Mouse (Mus musculus) embryonic facial prominence, embryonic 13.5 days (tissue): ENCODE measurements around the gene Fam210b. TPM values are rescaled to one million over a fixed set of nuclear protein-coding genes. Genes with fewer than 3 reads are reported as not detected.

Experiments
- ATAC-seq: fragments of 200-750 bp; cut with Nextera tagmentation; 2 replicates; pipeline ENCODE4 v1.8.0; 2017; ENCODE audit warnings: low read depth; ENCODE audit not compliant: insufficient number of reproducible peaks, insufficient read depth, low FRiP score, low TSS enrichment
- H3K27ac ChIP-seq: fragments of 300-500 bp; sonication (generic); 2 replicates; pipeline ENCODE4 v1.5.1; 2015; ENCODE audit warnings: moderate library complexity, mild to moderate bottlenecking, inconsistent platforms
- H3K27me3 ChIP-seq: fragments of 300-500 bp; sonication (generic); 2 replicates; pipeline ENCODE4 v1.6.1; 2015; ENCODE audit warnings: mild to moderate bottlenecking, inconsistent platforms
- H3K36me3 ChIP-seq: fragments of 300-500 bp; sonication (generic); 2 replicates; pipeline ENCODE4 v1.6.1; 2015; ENCODE audit warnings: mild to moderate bottlenecking, inconsistent platforms
- H3K4me1 ChIP-seq: fragments of 300-500 bp; sonication (generic); 2 replicates; pipeline ENCODE4 v1.6.1; 2015; ENCODE audit warnings: inconsistent platforms
- H3K4me2 ChIP-seq: fragments of 300-500 bp; sonication (generic); 2 replicates; pipeline ENCODE4 v1.6.1; 2015; ENCODE audit warnings: moderate library complexity, mild to moderate bottlenecking, inconsistent platforms
- H3K4me3 ChIP-seq: fragments of 300-500 bp; sonication (generic); 2 replicates; pipeline ENCODE4 v1.5.1; 2015; ENCODE audit warnings: mild to moderate bottlenecking, inconsistent platforms
- H3K9ac ChIP-seq: fragments of 300-500 bp; sonication (generic); 2 replicates; pipeline ENCODE4 v1.6.1; 2015; ENCODE audit warnings: mild to moderate bottlenecking, inconsistent platforms
- H3K9me3 ChIP-seq: fragments of 300-500 bp; sonication (generic); 2 replicates; pipeline ENCODE4 v1.6.1; 2016; ENCODE audit warnings: inconsistent platforms
- WGBS: fragments of 180-500 bp; shearing (Covaris S2); methylation state at CpG from one replicate; pipeline ENCODE4 v1.1.7; 2015; ENCODE audit warnings: mixed read lengths; 5-methylcytosine and 5-hydroxymethylcytosine counted together
- polyA plus RNA-seq: library from polyadenylated mRNA; unstranded; fragments of >200 nt; fragmentation: Nextera tagmentation; extraction: Ambion mirVana; gene quantifications from 2 replicates; pipeline ENCODE4 v1.2.1, GENCODE M21; 2015

Gene Fam210b
- polyA plus RNA-seq, 1 experiment from 2014 or later = 21.8 TPM

DNA sequence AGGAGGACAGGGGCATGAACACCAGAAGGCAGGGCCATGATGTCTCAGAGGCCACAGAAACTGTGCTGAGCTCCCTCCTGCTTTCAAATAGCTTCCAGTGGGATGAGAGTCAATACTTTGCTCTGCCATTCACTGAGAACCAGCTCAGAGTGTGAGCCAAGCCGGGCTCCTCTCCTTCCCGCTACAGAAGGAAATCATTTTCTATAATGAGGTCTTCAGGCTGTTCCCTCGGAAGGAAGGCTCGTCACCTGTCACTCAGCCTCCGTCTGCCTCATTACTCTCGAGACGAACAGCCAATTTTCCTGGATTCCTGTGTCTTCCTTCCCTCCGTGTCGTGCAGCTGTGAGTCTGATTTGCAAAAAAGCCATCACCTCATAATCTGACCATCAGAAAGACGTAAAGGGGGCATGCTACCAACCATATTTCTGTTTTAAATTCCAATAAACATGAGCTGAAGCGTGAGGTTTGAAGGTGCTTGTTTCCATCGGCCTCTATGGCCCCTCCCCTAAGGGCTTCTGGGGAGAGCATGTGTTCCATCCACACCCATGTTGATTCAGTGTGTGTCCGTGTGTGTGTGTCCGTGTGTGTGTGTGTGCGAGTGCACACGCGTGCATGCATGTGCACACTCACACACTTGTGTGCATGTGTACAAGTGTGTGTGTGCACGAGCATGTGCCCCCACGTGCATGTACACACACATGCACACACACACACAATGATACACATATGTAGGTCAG is 7.0 kb upstream of the Fam210b start:
- Histone ChIP-seq H3K4me3 (no peak overlapping the region), H3K36me3 (no peaks in the 10 kb centered on the region), H3K9ac (no peak overlapping the region), H3K9me3 (no peaks in the 10 kb centered on the region), H3K4me1 (0 out of 2 replicates have a peak, but pooled peaks cover 7% of the 10 kb centered on the region), H3K4me2 (no peak overlapping the region), H3K27me3 (no peaks in the 10 kb centered on the region; the same call in 1 of the 2 replicates), H3K27ac (no peak overlapping the region)
- WGBS = 53% methylated on average over 19 of the region's 19 CpGs
- ATAC-seq = no peak

DNA sequence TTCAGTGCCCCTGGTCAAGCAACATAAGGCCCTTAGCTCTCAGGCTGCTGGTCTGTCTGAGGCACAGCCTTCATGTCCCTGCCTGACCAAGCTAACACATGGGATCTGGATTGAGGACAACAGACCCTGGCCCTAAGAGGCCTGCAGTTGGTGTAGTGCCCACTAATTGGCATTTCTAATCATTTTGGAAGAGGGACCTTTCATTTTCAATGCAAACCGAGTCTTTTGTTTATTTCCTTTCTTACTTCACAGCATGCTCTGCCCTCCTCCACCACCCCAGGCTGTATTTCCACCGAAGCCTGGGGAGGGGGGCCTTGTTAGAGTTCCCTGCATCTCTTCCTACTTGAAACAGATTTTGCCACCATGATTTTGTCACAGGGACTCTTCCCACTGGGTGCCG is 4.4 kb upstream of the Fam210b start:
- no peak overlapping the region for H3K27ac ChIP-seq
- H3K36me3 ChIP-seq = no peaks in the 10 kb centered on the region
- no peak for ATAC-seq
- H3K9ac ChIP-seq = no peak overlapping the region
- no peaks in the 10 kb centered on the region for H3K9me3 ChIP-seq
- WGBS = 38% methylated on average over 3 of the region's 3 CpGs
- no peak overlapping the region for H3K4me2 ChIP-seq
- H3K4me3 ChIP-seq = no peak overlapping the region
- peaks cover 15% of the 10 kb centered on the region for H3K4me1 ChIP-seq
- H3K27me3 ChIP-seq = no peaks in the 10 kb centered on the region

DNA sequence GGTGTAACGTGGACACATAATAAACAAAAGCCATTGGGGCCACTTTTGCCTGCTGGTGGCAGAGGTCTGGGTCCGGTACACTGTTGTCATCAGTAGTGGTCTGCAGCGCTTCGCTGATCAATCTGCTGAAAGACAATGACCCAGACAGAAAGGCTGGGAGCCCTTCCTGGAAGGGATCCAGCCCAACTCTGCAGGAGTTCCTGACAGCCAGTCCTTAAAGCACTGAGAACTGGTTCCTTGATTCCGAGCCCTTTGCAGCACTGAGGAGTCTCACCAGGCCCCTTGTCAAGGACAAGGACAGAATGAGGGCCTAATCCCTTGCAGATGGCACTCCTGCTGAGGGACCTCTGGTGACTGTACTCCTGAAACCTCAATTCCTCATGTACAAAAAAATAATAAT is 3.8 kb upstream of the Fam210b start:
- Histone ChIP-seq H3K9me3 (no peaks in the 10 kb centered on the region), H3K27me3 (no peaks in the 10 kb centered on the region), H3K36me3 (no peaks in the 10 kb centered on the region), H3K4me1 (peaks cover 20% of the 10 kb centered on the region), H3K9ac (no peak overlapping the region), H3K4me2 (no peak overlapping the region), H3K4me3 (no peak overlapping the region), H3K27ac (no peak overlapping the region)
- no peak for ATAC-seq
- WGBS = 41% methylated on average over 5 of the region's 5 CpGs

DNA sequence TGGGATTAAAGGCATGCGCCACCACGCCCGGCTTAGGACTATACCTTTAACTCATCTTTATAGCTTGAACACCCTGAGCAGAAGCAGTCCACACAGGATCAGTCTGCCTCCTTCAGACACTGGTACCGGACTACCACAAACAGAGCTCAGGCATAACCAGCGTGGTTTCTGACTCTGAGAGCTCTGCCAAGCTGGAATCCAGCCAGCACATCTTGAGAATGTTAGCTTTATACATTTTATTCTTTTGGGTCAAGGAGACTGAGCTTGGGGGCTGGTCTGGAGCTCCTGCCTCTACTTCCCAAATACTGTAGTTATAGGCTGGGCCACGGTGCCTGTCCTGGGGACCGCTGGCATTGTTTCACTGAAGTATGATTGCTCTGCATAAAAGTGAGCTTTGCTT is 1.6 kb upstream of the Fam210b start:
- Histone ChIP-seq H3K9ac (no peak overlapping the region), H3K4me1 (peaks cover 23% of the 10 kb centered on the region), H3K27me3 (no peaks in the 10 kb centered on the region), H3K9me3 (no peaks in the 10 kb centered on the region), H3K4me3 (no peak overlapping the region), H3K4me2 (no peak overlapping the region), H3K36me3 (no peaks in the 10 kb centered on the region), H3K27ac (no peak overlapping the region)
- WGBS = 81% methylated on average over 7 of the region's 7 CpGs
- no peak for ATAC-seq

DNA sequence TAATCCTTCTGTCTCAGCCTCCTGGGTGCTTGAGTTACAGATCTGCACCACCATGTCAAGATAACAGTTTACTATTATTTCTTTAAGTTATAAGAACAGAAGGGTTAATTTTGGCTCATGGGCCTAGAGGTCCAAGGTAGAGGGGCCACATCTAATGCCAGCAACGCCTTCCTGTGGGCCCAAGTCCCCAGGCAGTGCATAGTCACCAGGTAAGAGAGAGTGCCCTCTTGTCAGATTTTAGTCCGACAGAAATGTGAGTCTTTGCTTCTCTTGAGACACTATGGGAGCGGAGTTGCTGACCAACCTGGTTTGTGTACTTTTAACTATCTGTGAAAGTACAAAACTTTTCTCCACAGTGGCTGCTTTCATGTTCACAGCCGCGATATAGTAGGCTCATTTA is 696 bp upstream of the Fam210b start:
- Histone ChIP-seq H3K27ac (peak overlapping the region; percentile 82), H3K27me3 (no peaks in the 10 kb centered on the region), H3K4me2 (peak overlapping the region; percentile 97), H3K4me3 (peak overlapping the region; percentile 76), H3K36me3 (no peaks in the 10 kb centered on the region), H3K9me3 (no peaks in the 10 kb centered on the region), H3K9ac (no peak overlapping the region), H3K4me1 (peaks cover 23% of the 10 kb centered on the region)
- WGBS = 29% methylated on average over 5 of the region's 5 CpGs
- ATAC-seq = no peak

DNA sequence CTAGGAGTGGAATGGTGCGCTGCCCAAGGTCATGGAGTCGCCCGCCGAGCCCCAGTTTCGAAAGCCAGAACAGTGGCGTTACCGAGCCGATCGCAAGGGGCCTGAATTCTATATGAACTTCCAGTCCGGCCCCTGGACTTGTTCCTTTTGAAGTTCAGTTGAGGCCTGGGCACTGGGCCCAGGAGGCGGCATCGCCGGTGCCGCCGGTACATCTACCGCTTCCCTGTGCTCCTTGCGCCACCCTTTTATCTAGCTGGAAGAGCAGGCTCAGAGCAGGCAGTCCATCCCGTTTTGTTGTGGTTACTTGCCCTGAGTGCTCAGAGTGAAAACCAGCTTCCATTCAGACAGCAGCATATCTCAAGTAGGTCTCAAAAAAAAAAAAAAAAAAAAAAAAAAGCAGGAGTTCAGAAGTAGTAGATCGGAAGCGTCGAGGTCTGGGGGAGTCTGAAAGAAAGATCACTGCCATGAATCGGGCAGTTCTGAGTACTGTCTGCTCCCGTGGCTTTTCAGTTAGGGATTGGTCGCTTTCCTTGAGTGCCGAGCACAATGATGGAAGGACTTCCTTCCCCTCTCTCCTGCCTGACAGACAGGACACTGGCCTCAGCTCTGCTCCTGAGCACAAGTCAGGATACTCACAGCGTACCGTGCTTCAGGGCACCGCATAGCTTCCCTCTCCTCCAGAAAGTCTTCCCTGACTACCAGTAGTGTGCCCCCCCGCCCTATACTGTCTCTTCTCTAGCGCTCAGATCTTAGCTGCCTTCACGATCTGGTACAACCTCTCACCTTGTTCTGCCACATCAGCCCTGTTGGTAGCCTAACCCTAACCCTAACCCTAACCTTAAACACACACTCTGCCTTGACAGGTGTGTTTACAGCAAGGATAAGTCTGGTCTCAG is 917 bp downstream of the Fam210b start:
- H3K4me3 ChIP-seq = peak overlapping the region; percentile 76
- H3K27ac ChIP-seq = no peak overlapping the region
- H3K9ac ChIP-seq = peak overlapping the region; percentile 83
- ATAC-seq = no peak
- no peaks in the 10 kb centered on the region for H3K9me3 ChIP-seq
- 9% methylated on average over 31 of the region's 31 CpGs for whole genome bisulfite sequencing
- H3K4me2 ChIP-seq = peak overlapping the region; percentile 97
- H3K27me3 ChIP-seq = no peaks in the 10 kb centered on the region
- H3K4me1 ChIP-seq = peaks cover 23% of the 10 kb centered on the region
- H3K36me3 ChIP-seq = no peaks in the 10 kb centered on the region

DNA sequence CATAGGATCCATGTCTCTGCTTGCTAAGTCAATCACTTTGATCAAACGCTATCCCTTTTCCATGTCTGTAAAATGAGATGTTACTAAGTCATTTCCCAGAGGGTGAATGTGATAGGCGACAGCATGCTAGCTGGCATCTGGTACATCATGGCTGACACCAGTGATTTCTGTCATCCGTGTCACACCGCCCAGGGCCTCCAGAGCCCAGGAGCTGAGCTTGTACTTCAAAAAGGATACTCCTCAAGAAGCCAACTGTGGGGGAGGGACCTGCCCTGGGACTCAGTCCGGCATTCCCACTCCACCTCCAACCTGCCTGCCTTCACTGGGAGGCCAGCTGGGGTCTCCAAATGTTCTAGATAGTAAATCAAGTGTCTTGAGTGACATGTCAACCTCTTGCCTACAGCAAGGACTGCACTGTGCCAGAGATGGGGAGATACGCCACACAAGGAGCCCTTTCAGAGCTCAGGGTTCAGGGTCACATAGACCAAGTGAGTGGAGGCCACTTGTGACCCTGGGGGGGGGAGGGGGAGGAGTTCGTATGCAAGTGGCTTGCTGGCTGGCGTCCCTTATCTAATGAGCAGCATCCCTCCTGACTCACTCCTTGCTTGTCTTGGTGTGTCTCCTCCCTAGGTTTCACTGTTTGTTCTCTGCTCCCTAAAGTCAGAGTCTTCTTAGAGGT is 1.7 kb downstream of the Fam210b start:
- ATAC-seq = no peak
- peak overlapping the region; percentile 97 for H3K4me2 ChIP-seq
- H3K9ac ChIP-seq = no peak overlapping the region
- peaks cover 23% of the 10 kb centered on the region for H3K4me1 ChIP-seq
- 59% methylated on average over 8 of the region's 8 CpGs for WGBS
- no peaks in the 10 kb centered on the region for H3K27me3 ChIP-seq
- H3K27ac ChIP-seq = no peak overlapping the region
- H3K36me3 ChIP-seq = no peaks in the 10 kb centered on the region
- H3K9me3 ChIP-seq = no peaks in the 10 kb centered on the region
- peak overlapping the region; percentile 76 for H3K4me3 ChIP-seq

DNA sequence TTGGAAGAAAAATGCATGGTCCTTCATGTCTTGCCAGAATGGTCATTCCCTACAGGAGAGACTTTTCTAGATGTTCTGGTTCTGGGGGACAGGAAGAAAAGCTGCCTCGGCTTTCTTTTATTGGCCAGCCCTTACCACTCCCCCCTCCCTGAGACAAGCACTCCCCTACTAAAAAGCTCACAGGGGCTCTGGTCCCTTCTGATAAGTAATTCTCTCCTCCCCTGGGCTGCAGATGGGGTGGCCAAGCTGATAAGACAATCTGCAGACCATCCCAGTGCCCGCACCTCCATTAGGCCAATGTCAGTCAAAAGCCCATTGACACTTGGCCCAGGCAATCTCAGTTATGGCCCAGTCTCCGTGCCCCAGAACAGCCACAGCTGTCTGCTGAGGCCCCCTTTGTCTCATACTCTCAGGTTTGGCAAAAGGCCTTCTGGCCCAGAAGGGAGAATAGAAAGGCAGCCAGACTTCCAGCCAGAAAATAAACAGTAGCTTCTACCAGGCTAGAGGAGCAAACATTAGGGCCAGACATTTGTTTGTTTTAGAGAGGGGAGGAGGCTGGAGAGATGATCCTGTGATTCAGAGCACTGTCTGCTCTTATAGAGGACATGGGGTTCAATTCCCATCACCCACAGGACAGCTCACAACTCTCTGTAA is 3.1 kb downstream of the Fam210b start:
- Histone ChIP-seq H3K27ac (no peak overlapping the region), H3K27me3 (no peaks in the 10 kb centered on the region), H3K4me3 (no peak overlapping the region), H3K9ac (no peak overlapping the region), H3K9me3 (no peaks in the 10 kb centered on the region), H3K4me1 (peaks cover 23% of the 10 kb centered on the region), H3K36me3 (0 out of 2 replicates have a peak, but pooled peaks cover 8% of the 10 kb centered on the region), H3K4me2 (no peak overlapping the region)
- ATAC-seq = no peak
- 69% methylated on average over 3 of the region's 3 CpGs for WGBS

DNA sequence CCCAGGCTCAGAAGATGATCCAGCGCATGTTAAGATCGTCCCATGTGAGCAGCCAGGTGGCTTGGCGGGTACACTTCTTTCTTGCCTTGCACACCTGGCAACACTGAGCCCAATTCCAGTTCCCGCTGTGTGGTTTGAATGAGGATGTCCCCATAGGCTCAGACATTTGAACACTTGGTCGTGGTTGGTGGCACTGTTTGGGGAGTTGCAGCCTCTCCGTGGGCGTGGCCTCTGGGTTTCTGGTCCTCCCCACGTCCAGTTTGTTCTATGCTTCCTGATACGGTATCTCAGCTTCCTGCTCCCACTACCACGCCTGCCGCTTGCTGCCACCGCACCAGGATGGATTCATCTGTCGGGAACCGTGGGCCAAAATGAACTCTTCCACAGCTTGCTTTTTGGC is 4.4 kb downstream of the Fam210b start:
- ATAC-seq = no peak
- Histone ChIP-seq H3K27me3 (no peaks in the 10 kb centered on the region), H3K36me3 (peaks cover 13% of the 10 kb centered on the region; the same call in 1 of the 2 replicates), H3K4me3 (no peak overlapping the region), H3K27ac (no peak overlapping the region), H3K9ac (no peak overlapping the region), H3K9me3 (no peaks in the 10 kb centered on the region), H3K4me2 (no peak overlapping the region), H3K4me1 (peaks cover 17% of the 10 kb centered on the region)
- 77% methylated on average over 14 of the region's 14 CpGs for WGBS

DNA sequence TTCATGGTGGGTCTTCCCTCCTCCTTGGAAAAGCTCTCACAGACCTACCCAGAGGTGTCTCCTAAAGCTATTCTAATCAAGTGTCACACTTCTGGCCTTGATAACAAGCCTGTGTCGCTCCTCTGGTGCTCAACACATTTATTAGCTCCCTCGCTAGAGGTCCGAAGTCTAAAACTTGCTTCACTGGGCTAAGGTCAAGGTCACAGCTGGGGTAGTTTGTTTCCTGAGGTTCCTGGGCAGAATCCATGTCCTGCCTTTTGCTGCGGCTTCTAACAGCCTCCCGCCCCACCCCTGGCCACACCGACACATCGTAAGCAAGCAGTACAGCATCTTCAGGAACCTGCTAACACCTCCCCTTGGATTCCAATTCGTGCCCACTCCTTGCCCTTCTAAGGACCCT is 5.4 kb downstream of the Fam210b start:
- Histone ChIP-seq H3K4me1 (peaks cover 15% of the 10 kb centered on the region), H3K36me3 (peaks cover 23% of the 10 kb centered on the region), H3K4me2 (no peak overlapping the region), H3K9me3 (no peaks in the 10 kb centered on the region), H3K9ac (no peak overlapping the region), H3K27ac (no peak overlapping the region), H3K4me3 (no peak overlapping the region), H3K27me3 (no peaks in the 10 kb centered on the region)
- ATAC-seq = no peak
- 71% methylated on average over 8 of the region's 8 CpGs for WGBS

DNA sequence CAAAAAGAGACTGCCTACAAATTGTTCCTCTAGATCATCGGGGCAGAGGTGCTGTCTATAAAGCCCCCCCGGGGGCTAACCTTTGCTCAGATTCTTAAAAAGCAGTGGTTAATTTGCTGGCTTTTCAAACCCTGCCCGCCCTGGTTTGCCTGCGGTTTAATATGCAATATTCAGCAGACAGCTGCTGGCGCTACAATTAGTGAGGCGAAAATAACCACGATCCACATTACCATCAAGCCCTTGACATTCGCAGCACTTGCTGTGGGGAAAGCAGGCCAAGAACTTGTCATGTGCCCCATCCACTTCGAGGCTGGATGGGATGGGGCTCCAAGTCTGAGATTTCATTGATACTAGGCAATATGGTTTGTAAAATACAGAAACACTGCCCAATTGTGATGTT is 7.9 kb downstream of the Fam210b start:
- H3K27ac ChIP-seq = no peak overlapping the region
- no peaks in the 10 kb centered on the region for H3K27me3 ChIP-seq
- 0 out of 2 replicates have a peak, but pooled peaks cover 3% of the 10 kb centered on the region for H3K4me1 ChIP-seq
- H3K36me3 ChIP-seq = peaks cover 47% of the 10 kb centered on the region
- ATAC-seq = no peak
- no peak overlapping the region for H3K9ac ChIP-seq
- H3K4me3 ChIP-seq = no peak overlapping the region
- no peak overlapping the region for H3K4me2 ChIP-seq
- no peaks in the 10 kb centered on the region for H3K9me3 ChIP-seq
- WGBS = 79% methylated on average over 9 of the region's 9 CpGs
